Mouse (Mus musculus): Measurements from ENCODE around the gene Ugt1a8. TPM values are rescaled to one million over a fixed set of nuclear protein-coding genes. Genes with fewer than 3 reads are reported as not detected.
"Not testable (repeated sequence)": the region's sequence is repeated elsewhere in the genome, so short reads cannot be mapped to it uniquely, and the experiment has no call there.

Ugt1a8 gene
- polyA plus RNA-seq, 1 experiment = not detected

GRCm38 (mm10) chr1:88158430-88158829 is 70.8 kb downstream of the Ugt1a8 start:
- Histone ChIP-seq H3K9me3 (peaks cover 3% of the 10 kb centered on the region; the same call in 1 of the 2 replicates), H3K4me1 (no peaks in the 10 kb centered on the region), H3K27me3 (replicated peaks) (no peaks in the 10 kb centered on the region), H3K36me3 (replicated peaks; ENCODE audit: low read length) (no peaks in the 10 kb centered on the region), H3K4me3 (replicated peaks) (no peak overlapping the region)
- TF ChIP-seq FLI1 (IDR thresholded peaks at IDR 0.05; ENCODE audit: low read length) = no peak
- no peak for TF ChIP-seq GATA1 (IDR thresholded peaks at IDR 0.05; ENCODE audit: borderline replicate concordance, low read length)

DNA sequence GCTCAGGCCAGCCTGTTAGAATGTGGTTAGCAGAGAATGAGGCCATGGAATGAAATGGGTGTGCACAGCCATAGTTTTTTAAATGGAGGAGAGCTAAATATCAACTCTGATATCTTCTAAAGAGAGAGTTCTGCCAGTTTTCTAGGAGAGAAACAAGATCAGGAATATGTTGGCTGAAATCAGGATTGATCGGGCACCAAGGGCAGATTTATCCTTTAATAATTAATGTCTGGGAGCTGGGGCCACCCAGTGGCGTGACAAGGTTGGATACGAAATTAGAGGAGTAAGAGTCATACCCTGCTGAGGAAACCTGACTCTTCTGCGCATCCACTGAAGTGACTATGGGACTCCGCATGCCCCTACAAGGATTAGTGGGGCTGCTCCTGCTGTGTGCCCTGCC is 78.1 kb downstream of the Ugt1a8 start, which contains the start of gene Ugt1a5:
Gene Ugt1a5, plus strand, starts transcription at position 302 of the 400 bp plus-strand sequence.
- Histone ChIP-seq H3K4me3 (replicated peaks) (no peak within 1 kb of the TSS), H3K9me3 (peaks cover 11% of the 10 kb centered on the region), H3K36me3 (replicated peaks; ENCODE audit: low read length) (no peaks in the 10 kb centered on the region), H3K27me3 (replicated peaks) (no peaks in the 10 kb centered on the region), H3K4me1 (no peaks in the 10 kb centered on the region)
- TF ChIP-seq GATA1 (IDR thresholded peaks at IDR 0.05; ENCODE audit: borderline replicate concordance, low read length) = no peak
- TF ChIP-seq FLI1 (IDR thresholded peaks at IDR 0.05; ENCODE audit: low read length) = no peak

DNA sequence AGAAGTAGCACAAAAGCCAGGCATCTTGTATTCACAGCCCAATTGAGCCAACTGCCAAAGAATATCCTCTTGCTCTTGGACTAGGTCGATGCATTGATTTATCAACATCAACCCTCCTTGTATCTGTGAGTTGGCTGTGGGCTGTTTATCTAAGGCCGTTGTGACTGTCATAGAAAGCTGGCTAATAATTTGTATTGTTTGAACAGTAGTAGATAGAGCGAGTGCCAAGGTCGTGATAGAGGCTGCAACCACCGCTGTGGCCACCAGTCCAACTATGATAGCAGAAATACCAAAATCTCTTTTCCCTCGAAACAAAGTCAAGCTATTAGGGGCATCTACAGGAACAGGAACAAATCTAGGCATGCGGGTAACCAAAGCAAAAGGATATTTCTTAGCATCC is 84.6 kb downstream of the Ugt1a8 start:
- H3K9me3 ChIP-seq = peaks cover 34% of the 10 kb centered on the region
- not testable (repeated sequence) for H3K4me3 ChIP-seq (replicated peaks); H3K27me3 ChIP-seq (replicated peaks); H3K4me1 ChIP-seq; H3K36me3 ChIP-seq (replicated peaks; ENCODE audit: low read length)

- peaks cover 42% of the 10 kb centered on the region for H3K9me3 ChIP-seq
- no peak for TF ChIP-seq GATA1 (IDR thresholded peaks at IDR 0.05; ENCODE audit: borderline replicate concordance, low read length)
- no peak for TF ChIP-seq FLI1 (IDR thresholded peaks at IDR 0.05; ENCODE audit: low read length)
- no peak overlapping the region for H3K4me3 ChIP-seq (replicated peaks)
- H3K27me3 ChIP-seq (replicated peaks) = no peaks in the 10 kb centered on the region
- H3K36me3 ChIP-seq (replicated peaks; ENCODE audit: low read length) = no peaks in the 10 kb centered on the region
- peaks cover 4% of the 10 kb centered on the region for H3K4me1 ChIP-seq
Observed at GRCm38 (mm10) chr1:88179657-88180056, 92.0 kb downstream of the Ugt1a8 start.

DNA sequence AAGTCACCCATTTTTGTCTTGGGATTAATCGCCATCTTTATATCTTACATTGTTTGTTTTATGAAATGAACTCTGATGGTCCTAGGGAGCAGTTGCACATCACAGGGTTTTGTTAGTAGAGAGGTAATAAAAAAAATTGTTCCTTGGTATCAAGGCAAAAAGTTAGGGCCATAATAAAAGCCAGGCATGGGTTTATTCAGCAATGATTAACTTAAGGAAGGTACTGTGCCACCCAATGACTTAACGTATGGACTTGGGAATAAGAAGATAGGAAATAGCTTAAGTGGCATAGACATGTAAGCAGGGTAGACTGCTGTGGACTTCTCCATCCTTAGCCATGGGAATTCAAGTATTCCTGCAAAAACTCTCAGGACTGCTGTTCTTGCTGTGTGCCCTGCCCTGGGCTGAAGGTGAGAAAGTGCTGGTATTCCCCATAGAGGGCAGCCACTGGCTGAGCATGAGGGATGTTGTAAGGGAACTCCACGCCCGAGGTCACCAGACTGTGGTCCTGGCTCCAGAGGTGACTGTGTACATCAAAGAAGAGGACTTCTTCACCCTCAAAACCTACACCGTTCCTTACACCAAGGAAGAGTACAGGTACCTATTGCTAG is 98.8 kb downstream of the Ugt1a8 start:
- Histone ChIP-seq H3K4me1 (peaks cover 4% of the 10 kb centered on the region), H3K9me3 (no peaks in the 10 kb centered on the region; the same call in 1 of the 2 replicates), H3K36me3 (replicated peaks; ENCODE audit: low read length) (no peaks in the 10 kb centered on the region), H3K27me3 (replicated peaks) (no peaks in the 10 kb centered on the region), H3K4me3 (replicated peaks) (no peak overlapping the region)
- no peak for TF ChIP-seq GATA1 (IDR thresholded peaks at IDR 0.05; ENCODE audit: borderline replicate concordance, low read length)
- TF ChIP-seq FLI1 (IDR thresholded peaks at IDR 0.05; ENCODE audit: low read length) = no peak

DNA sequence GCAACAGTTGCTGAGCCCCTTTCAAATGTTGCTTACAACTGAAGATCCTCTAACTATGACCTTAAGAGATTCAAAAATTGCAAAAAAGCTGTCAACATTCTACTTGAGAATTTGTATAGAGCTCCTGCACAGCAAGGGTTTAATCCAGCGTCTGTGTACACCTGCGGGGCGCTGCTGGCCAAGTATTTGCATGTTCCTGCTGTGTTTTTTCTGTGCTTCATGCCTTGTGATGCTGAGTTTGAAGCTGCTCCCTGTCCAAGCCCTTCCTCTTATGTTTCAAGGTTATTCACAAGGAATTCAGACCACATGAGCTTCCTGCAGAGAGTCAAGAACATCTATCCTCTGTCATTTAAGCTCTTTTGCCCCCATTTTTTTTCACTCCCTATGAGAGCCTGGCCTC is 104.5 kb downstream of the Ugt1a8 start:
- no peaks in the 10 kb centered on the region for H3K27me3 ChIP-seq (replicated peaks)
- no peaks in the 10 kb centered on the region for H3K9me3 ChIP-seq
- TF ChIP-seq GATA1 (IDR thresholded peaks at IDR 0.05; ENCODE audit: borderline replicate concordance, low read length) (no peak), FLI1 (IDR thresholded peaks at IDR 0.05; ENCODE audit: low read length) (no peak)
- H3K36me3 ChIP-seq (replicated peaks; ENCODE audit: low read length) = no peaks in the 10 kb centered on the region
- H3K4me1 ChIP-seq = no peaks in the 10 kb centered on the region
- H3K4me3 ChIP-seq (replicated peaks) = no peak overlapping the region

- Histone ChIP-seq H3K36me3 (replicated peaks; ENCODE audit: low read length) (no peaks in the 10 kb centered on the region), H3K4me1 (no peaks in the 10 kb centered on the region), H3K27me3 (replicated peaks) (peaks cover 8% of the 10 kb centered on the region), H3K4me3 (replicated peaks) (no peak overlapping the region), H3K9me3 (no peaks in the 10 kb centered on the region)
- TF ChIP-seq FLI1 (IDR thresholded peaks at IDR 0.05; ENCODE audit: low read length) (no peak), GATA1 (IDR thresholded peaks at IDR 0.05; ENCODE audit: borderline replicate concordance, low read length) (no peak)
Observed at GRCm38 (mm10) chr1:88195687-88196086, 108.1 kb downstream of the Ugt1a8 start.

DNA sequence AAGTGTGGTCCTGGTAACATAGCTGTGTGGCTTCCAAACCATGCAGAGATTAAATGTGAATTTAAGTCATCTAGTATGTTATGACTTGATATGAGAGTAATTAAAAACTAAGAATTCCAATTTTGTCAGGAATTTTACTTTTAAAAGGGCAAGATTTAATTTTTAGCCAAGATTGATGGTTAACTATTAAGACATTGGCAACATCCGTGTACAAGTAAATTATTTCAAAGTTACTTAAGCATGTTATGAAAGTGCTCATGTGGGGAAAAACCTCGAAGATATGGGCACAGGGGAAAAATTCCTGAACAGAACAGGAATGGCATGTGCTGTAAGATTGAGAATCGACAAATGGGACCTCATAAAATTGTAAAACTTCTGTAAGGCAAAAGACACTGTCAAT is 109.8 kb downstream of the Ugt1a8 start:
- Histone ChIP-seq H3K36me3 (replicated peaks; ENCODE audit: low read length) (no peaks in the 10 kb centered on the region), H3K4me1 (no peaks in the 10 kb centered on the region), H3K27me3 (replicated peaks) (peaks cover 8% of the 10 kb centered on the region), H3K4me3 (replicated peaks) (no peak overlapping the region), H3K9me3 (no peaks in the 10 kb centered on the region)
- no peak for TF ChIP-seq FLI1 (IDR thresholded peaks at IDR 0.05; ENCODE audit: low read length)
- no peak for TF ChIP-seq GATA1 (IDR thresholded peaks at IDR 0.05; ENCODE audit: borderline replicate concordance, low read length)

- Histone ChIP-seq H3K9me3 (peaks cover 7% of the 10 kb centered on the region), H3K4me3 (replicated peaks) (no peak overlapping the region), H3K4me1 (no peaks in the 10 kb centered on the region), H3K36me3 (replicated peaks; ENCODE audit: low read length) (no peaks in the 10 kb centered on the region), H3K27me3 (replicated peaks) (peaks cover 8% of the 10 kb centered on the region)
- TF ChIP-seq GATA1 (IDR thresholded peaks at IDR 0.05; ENCODE audit: borderline replicate concordance, low read length) = no peak
- TF ChIP-seq FLI1 (IDR thresholded peaks at IDR 0.05; ENCODE audit: low read length) = no peak
Observed at GRCm38 (mm10) chr1:88199996-88200395, 112.4 kb downstream of the Ugt1a8 start.

- TF ChIP-seq FLI1 (IDR thresholded peaks at IDR 0.05; ENCODE audit: low read length) (no peak), GATA1 (IDR thresholded peaks at IDR 0.05; ENCODE audit: borderline replicate concordance, low read length) (no peak)
- Histone ChIP-seq H3K36me3 (replicated peaks; ENCODE audit: low read length) (no peaks in the 10 kb centered on the region), H3K27me3 (replicated peaks) (peaks cover 11% of the 10 kb centered on the region), H3K4me3 (replicated peaks) (no peak within 1 kb of the TSS), H3K9me3 (peaks cover 12% of the 10 kb centered on the region), H3K4me1 (no peaks in the 10 kb centered on the region; the same call in 1 of the 2 replicates)
Observed at GRCm38 (mm10) chr1:88200456-88200855, 112.8 kb downstream of the Ugt1a8 start, which contains the start of gene Ugt1a2. TSS of gene Ugt1a2 (plus strand) at chr1:88200601.
